Mouse (Mus musculus): Measurements from ENCODE around the gene Slc25a39. TPM values are rescaled to one million over a fixed set of nuclear protein-coding genes. Genes with fewer than 3 reads are reported as not detected.

The Slc25a39 gene
- 24.3 and 28.5 TPM in 2 replicates for total RNA-seq (2017)

GRCm38 (mm10) chr11:102407834-102408215 lies at the start of gene Slc25a39:
Gene Slc25a39, minus strand, starts transcription at chr11:102407946.
- ATAC-seq (replicated peaks in 1 of 2; ENCODE audit: insufficient read depth in 1 of 2, low FRiP score in 2 of 2, low TSS enrichment in 1 of 2, low read depth in 1 of 2, poor library complexity in 2 of 2, severe bottlenecking in 2 of 2) = 0 out of 4 replicates have a peak, but pooled peaks of 1 of the 2 experiments have one; percentile 3

- ATAC-seq (replicated peaks in 1 of 2; ENCODE audit: insufficient read depth in 1 of 2, low FRiP score in 2 of 2, low TSS enrichment in 1 of 2, low read depth in 1 of 2, poor library complexity in 2 of 2, severe bottlenecking in 2 of 2) = peak; percentile 61 to 77
These were observed 48.1 kb upstream of the Slc25a39 start for GRCm38 (mm10) chr11:102455740-102456396.

- no peak for ATAC-seq (replicated peaks in 1 of 2; ENCODE audit: insufficient read depth in 1 of 2, low FRiP score in 2 of 2, low TSS enrichment in 1 of 2, low read depth in 1 of 2, poor library complexity in 2 of 2, severe bottlenecking in 2 of 2)
These were observed 45.4 kb upstream of the Slc25a39 start for GRCm38 (mm10) chr11:102453131-102453530.

GRCm38 (mm10) chr11:102449043-102450008 lies 41.6 kb upstream of the Slc25a39 start:
- ATAC-seq (replicated peaks in 1 of 2; ENCODE audit: insufficient read depth in 1 of 2, low FRiP score in 2 of 2, low TSS enrichment in 1 of 2, low read depth in 1 of 2, poor library complexity in 2 of 2, severe bottlenecking in 2 of 2) = no peak

GRCm38 (mm10) chr11:102448327-102448726 lies 40.6 kb upstream of the Slc25a39 start:
- ATAC-seq (replicated peaks in 1 of 2; ENCODE audit: insufficient read depth in 1 of 2, low FRiP score in 2 of 2, low TSS enrichment in 1 of 2, low read depth in 1 of 2, poor library complexity in 2 of 2, severe bottlenecking in 2 of 2) = no peak

- peak; percentile 29 to 54; a peak in 3 of 4 replicates for ATAC-seq (replicated peaks in 1 of 2; ENCODE audit: insufficient read depth in 1 of 2, low FRiP score in 2 of 2, low TSS enrichment in 1 of 2, low read depth in 1 of 2, poor library complexity in 2 of 2, severe bottlenecking in 2 of 2)
These were observed 39.8 kb upstream of the Slc25a39 start, which contains the start of gene Fam171a2 for GRCm38 (mm10) chr11:102447497-102447896. Gene Fam171a2, minus strand, starts transcription at chr11:102447682.

- ATAC-seq (replicated peaks in 1 of 2; ENCODE audit: insufficient read depth in 1 of 2, low FRiP score in 2 of 2, low TSS enrichment in 1 of 2, low read depth in 1 of 2, poor library complexity in 2 of 2, severe bottlenecking in 2 of 2) = no peak
These were observed 39.1 kb upstream of the Slc25a39 start for GRCm38 (mm10) chr11:102446581-102447461.

- ATAC-seq (replicated peaks in 1 of 2; ENCODE audit: insufficient read depth in 1 of 2, low FRiP score in 2 of 2, low TSS enrichment in 1 of 2, low read depth in 1 of 2, poor library complexity in 2 of 2, severe bottlenecking in 2 of 2) = no peak
These were observed 38.2 kb upstream of the Slc25a39 start for GRCm38 (mm10) chr11:102445891-102446361.

- no peak for ATAC-seq (replicated peaks in 1 of 2; ENCODE audit: insufficient read depth in 1 of 2, low FRiP score in 2 of 2, low TSS enrichment in 1 of 2, low read depth in 1 of 2, poor library complexity in 2 of 2, severe bottlenecking in 2 of 2)
These were observed 37.6 kb upstream of the Slc25a39 start for GRCm38 (mm10) chr11:102445264-102445890.

GRCm38 (mm10) chr11:102444781-102445180 lies 37.0 kb upstream of the Slc25a39 start:
- no peak for ATAC-seq (replicated peaks in 1 of 2; ENCODE audit: insufficient read depth in 1 of 2, low FRiP score in 2 of 2, low TSS enrichment in 1 of 2, low read depth in 1 of 2, poor library complexity in 2 of 2, severe bottlenecking in 2 of 2)

- no peak for ATAC-seq (replicated peaks in 1 of 2; ENCODE audit: insufficient read depth in 1 of 2, low FRiP score in 2 of 2, low TSS enrichment in 1 of 2, low read depth in 1 of 2, poor library complexity in 2 of 2, severe bottlenecking in 2 of 2)
These were observed 36.6 kb upstream of the Slc25a39 start for GRCm38 (mm10) chr11:102444321-102444720.

GRCm38 (mm10) chr11:102443740-102444139 lies 36.0 kb upstream of the Slc25a39 start:
- no peak for ATAC-seq (replicated peaks in 1 of 2; ENCODE audit: insufficient read depth in 1 of 2, low FRiP score in 2 of 2, low TSS enrichment in 1 of 2, low read depth in 1 of 2, poor library complexity in 2 of 2, severe bottlenecking in 2 of 2)

GRCm38 (mm10) chr11:102442089-102442488 lies 34.3 kb upstream of the Slc25a39 start:
- no peak for ATAC-seq (replicated peaks in 1 of 2; ENCODE audit: insufficient read depth in 1 of 2, low FRiP score in 2 of 2, low TSS enrichment in 1 of 2, low read depth in 1 of 2, poor library complexity in 2 of 2, severe bottlenecking in 2 of 2)

- ATAC-seq (replicated peaks in 1 of 2; ENCODE audit: insufficient read depth in 1 of 2, low FRiP score in 2 of 2, low TSS enrichment in 1 of 2, low read depth in 1 of 2, poor library complexity in 2 of 2, severe bottlenecking in 2 of 2) = no peak
These were observed 33.7 kb upstream of the Slc25a39 start for GRCm38 (mm10) chr11:102441434-102441833.

GRCm38 (mm10) chr11:102440255-102440654 lies 32.5 kb upstream of the Slc25a39 start:
- ATAC-seq (replicated peaks in 1 of 2; ENCODE audit: insufficient read depth in 1 of 2, low FRiP score in 2 of 2, low TSS enrichment in 1 of 2, low read depth in 1 of 2, poor library complexity in 2 of 2, severe bottlenecking in 2 of 2) = no peak

GRCm38 (mm10) chr11:102439093-102440082 lies 31.6 kb upstream of the Slc25a39 start:
- ATAC-seq (replicated peaks in 1 of 2; ENCODE audit: insufficient read depth in 1 of 2, low FRiP score in 2 of 2, low TSS enrichment in 1 of 2, low read depth in 1 of 2, poor library complexity in 2 of 2, severe bottlenecking in 2 of 2) = no peak
